Mouse (Mus musculus) kidney, adult 9 months (tissue): ENCODE data around the gene Mpig6b.
A peak's percentile ranks its signal among the peaks of the same experiment; 100 is the strongest.

Experiments used
- DNase-seq: peaks from one replicate; pipeline ENCODE4 v3.0.0; 2022

Mpig6b gene

DNA sequence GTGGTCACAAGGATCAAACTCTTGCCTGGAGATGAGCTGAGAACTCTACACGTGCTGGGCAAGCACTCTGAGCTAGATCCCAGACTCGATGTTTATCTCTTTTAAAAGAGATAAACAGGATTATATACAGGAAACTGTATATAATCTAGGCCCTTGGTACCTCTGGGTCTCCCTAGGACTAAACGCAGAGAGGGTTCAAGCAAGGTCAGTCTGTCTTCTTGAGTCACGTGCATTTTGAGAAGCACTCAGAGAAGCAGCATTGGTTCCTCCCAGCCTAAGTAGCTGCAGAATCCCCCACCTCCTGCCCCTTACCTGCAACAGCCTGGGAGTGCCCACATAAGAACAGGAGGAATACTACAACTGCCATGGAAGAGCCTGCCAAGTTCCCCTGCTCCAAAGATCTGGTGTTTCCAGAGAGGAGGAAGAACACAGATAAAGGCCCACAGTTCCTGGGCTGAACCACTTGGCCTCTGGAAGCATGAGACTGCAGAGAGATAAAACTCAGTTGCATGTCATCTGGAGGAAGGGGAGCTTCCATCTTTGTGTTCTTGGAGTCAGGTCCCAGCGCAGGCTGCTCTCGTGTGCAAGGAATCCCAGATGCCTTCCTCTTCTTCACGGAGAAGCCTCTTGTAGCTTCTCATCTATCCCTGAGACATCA, 19.4 kb upstream of the Mpig6b start, which contains the start of gene Ly6g6f:
Gene Ly6g6f (minus strand): TSS at position 403 of the 658 bp plus-strand sequence.
- no peak for DNase-seq

- no peak for DNase-seq
Measured at GRCm38 (mm10) chr17:35083929-35084497, 18.0 kb upstream of the Mpig6b start.

DNA sequence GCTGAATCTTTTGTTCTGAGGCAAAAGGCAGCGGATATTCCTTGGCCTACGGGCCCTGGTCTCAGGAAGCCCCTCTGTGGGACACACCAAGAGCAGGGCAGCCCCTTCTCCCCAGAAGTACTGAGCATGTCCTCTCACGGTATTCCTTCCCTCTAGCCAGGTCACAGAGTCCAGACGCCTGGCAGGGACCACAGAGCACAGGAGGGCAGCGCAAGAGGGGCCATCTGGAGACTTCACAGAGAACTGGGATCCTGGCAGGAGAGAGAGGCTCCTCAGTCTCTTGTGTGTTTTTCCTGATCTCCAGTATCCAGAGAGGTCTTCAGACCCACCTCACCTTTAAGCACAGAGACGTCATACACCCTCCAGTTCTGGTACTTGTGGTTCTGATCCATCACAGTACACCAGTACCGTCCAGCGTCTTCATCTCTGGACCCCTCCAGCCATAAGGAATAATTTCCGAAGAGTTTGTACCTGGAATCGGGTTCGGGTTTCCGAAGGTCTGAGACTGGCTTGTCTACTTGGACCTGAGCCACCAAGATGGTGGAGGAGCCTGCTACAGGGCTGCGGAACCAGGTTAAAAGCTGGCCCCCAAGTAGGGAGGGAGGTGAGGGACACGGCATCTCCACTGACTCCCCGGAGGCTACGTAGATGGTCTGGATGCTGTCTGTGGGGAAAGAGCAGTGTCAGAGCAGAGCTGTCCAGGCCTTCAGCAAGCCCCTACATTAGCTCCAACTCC, 17.0 kb upstream of the Mpig6b start:
- no peak for DNase-seq

DNA sequence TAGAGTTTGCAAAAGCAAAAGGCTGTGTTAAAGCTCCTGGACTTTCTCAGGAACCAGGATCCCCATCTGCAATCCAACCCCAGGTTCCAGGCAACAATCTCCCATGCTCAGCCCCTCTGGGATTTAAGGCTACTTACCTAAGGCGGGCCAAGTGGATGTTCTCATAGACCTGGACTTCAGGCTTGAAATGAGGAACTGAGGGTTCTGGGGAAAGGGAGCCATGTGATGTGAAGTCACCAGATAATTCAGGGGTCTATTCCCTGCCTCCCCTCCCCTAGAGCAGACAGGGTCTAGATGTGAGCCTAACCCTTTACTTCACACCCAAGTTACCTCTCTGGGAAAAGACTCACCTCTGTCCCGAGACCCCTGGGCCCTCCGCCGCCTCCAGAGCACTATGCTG, 14.7 kb upstream of the Mpig6b start:
- no peak for DNase-seq

- DNase-seq = no peak
Measured at GRCm38 (mm10) chr17:35080248-35080647, 14.3 kb upstream of the Mpig6b start.

- DNase-seq = no peak
Measured at GRCm38 (mm10) chr17:35079778-35080177, 13.8 kb upstream of the Mpig6b start.

DNA sequence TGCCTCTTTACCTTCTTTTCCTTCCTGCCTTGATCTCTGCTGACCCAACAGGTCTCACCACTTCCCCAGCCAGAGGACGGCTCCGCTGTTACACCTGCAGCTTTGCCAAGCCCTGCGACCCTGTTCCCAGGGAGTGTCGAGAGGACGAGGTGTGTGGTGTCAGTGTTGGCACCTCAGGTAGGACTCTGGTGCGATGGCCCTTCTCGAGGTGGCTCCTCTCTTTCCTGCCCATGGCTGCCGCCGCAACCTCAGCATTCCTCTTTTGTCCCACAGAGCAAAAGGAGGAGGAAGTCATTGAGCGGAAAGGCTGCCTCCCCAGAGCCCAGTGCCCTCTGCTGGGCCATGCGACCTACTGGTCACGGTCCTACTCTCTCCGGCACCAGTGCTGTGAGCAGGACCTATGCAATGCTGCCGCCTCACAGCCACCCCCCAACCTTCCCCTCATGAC, 11.8 kb upstream of the Mpig6b start, which contains the start of gene Ly6g6d:
Gene Ly6g6d (minus strand): TSS at position 280 of the 448 bp plus-strand sequence.
- peak; percentile 75 for DNase-seq

DNA sequence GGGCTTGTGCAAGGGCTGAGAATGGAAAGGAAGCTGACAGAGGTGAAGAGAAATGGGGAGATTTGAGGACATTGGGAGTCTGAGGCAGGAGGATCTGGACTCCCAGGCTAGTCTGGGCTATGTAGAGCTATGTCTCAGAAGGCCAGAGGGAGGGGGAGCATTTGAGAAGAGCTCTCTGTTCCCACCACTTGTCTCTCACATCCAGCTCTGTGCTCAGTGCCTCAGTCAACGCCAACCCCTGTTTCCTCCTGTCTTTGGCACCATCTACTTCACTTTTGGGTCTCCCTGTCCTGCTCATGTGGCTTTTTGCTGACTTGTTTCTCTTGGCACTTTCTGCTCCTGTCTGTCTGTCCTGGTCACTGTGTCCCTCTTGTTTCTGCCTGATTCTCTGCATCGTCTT, 11.3 kb upstream of the Mpig6b start:
- no peak for DNase-seq

DNA sequence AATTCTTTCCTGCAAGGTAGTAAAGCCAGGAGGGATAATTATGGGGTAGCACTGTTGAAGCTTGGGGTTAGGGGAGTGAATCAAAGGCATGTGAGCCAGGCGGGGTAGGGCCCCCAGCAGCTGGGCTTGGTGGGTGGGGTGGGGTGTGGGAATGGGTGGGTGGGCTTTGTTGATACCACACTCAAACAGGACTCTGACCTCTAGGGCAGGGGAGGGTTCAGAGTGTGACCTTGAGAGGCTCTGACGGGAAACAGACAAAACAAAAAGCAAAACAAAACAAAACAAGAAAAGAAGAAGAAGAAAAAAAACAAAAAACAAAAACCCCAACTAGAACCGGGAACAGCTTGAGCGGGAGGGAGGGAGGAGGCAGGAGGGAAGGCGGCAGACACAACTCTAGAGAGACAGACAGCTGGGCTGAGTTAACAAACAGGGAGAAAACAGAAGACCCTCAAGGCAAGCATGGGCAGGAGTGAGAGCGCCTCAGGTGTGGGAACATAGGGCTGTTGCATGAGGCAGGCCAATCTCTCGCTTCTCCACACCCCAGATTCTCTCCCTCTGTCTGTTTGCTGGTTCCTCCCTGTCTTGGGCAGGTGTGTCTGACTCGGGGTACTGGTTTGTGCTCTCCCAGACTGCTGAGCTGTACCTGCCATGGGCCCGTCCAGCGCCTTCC, 10.7 kb upstream of the Mpig6b start, which contains the start of gene Ly6g6e:
Gene Ly6g6e (plus strand): TSS at position 396 of the 670 bp plus-strand sequence.
- no peak for DNase-seq

- no peak for DNase-seq
Measured at GRCm38 (mm10) chr17:35074097-35074496, 8.1 kb upstream of the Mpig6b start.

- no peak for DNase-seq
Measured at GRCm38 (mm10) chr17:35071454-35071853, 5.5 kb upstream of the Mpig6b start.

DNA sequence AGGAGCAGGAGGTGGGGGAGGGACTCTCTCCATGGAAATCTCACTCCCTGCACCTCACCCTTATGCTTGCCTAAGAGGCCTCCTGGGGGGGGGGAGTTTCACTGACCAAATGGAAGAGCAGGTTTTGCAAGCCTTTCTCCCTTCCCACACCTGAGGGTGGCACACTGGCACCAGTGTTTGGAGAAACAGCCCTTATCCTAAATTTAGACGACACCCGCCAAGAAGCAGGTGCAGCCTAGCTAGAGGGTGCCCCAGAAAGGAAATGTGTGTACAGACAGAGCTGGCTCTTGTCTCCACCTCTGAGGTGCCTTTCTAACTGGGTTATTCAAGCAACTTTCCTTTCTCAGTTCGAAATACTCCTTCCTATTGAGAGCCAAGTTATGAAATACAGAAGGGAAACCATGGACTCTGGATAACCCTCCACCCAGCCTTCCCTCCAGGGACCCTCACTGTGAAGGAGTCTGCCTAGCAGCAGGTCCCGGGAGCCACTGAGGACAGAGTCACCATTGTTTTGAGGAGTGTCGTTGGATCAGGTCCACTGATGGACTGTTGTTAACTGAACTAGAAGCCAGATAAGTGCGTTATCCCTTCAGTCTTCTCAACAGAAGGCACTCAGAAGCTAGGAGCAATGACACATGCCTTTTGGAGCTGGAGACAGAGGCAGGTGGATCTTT, 4.7 kb upstream of the Mpig6b start:
- no peak for DNase-seq

DNA sequence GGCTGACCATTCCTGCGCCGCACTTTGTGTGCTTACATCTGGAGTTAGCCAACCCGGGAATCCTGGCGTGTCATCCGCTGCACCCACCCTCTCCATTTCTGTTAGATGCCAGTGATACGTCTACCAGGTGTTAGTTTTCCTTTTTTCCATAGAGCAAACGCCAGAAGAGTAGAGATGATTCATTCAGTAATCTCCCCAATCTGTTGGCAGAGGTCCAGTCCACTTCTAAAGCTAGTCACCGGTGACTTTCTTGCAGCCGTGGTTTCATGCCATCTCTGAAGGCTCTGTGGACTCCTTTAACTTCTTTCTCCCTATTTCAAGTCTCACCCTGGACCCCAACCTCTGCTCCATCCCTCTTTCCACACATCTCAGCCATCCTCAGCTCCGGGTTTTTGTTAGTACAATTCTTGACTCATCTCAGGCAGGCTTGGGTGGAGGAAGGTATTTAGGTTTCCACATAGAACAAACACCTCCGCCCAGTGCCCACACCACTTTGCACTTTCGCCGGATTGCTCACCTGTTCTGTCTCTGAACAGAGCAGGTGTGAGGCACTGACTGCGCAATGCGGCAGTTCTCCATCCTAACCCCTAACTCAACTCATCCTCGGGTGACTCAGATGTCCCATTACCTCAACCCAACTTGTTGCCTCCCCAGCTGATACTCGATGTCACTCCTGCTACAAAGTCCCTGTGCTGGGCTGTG, 2.4 kb upstream of the Mpig6b start:
- no peak for DNase-seq

DNA sequence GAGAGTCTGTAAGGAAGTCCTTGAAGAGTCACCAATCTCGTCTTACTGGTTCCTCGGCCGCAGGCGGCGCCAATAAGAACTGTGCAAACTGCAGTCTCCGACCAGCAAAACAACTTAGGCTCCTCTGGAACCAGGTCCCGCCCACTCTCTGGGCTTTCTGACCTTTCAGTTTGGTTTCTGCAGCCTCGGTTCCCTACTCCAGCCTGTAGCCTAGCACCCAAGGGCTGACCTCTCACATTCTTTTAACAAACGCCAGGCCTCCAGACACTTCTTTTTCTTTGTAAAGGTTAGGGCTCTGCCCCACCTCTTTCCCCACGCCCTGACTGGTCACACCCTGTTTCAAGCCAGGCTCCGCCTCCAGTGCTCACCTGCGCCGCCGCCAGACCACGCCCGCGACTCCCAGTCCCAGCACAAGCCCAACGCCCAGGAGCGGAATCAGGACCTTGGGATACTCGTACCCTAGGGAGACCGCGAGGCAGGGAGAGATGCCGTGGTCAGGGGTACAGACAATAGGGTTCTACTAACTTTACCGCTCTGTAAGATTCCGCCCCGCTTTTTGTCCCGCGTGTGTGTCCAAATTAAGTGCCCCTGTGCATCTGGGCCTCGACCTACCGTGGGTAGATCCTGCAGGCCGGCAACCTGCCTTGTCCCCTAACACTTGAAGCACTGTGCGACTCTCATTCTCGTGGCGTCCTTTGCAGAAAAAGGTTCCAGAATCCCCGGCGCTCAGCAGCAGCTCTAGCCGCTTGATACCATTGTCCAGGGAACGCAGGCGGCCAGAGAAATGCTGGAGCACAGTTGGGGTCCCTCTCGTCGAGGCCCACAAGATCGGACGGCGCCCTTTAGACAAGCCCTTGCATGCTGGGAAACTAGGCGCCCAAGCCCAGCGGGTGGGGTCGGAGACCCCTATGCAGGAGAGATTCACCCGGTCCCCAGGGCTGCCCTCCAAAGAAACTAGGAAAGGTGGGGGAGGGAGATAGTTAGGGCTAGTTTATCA, 735 bp downstream of the Mpig6b start, which contains the start of gene Ly6g6c:
Gene Ly6g6c (plus strand): TSS at position 438 of the 997 bp plus-strand sequence.
- peak; percentile 76 for DNase-seq

DNA sequence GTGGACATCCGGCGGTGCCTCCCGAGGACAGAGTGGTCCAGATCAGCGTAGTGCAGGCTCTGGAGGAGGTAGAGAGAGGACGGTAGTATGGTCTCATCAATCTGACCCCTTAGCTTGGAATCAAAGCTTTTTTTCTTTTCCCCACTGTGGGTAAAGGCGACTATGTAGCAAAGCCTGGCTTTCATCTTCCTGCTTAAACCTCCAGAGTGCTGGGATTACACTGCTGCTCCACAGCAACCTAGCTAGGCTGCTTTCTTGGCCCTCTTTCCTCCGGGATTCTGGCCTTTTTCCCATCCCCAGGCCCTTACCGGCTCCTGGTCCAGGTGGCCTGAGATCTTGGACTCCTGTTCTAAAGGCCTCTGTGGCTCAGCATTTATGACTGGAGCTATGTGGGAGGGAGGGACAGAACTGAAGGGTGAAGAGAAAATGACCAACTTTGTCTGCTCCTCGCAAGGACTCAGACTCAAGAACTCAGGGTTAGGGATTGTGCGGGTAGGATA, 1.6 kb downstream of the Mpig6b start:
- DNase-seq = no peak

DNA sequence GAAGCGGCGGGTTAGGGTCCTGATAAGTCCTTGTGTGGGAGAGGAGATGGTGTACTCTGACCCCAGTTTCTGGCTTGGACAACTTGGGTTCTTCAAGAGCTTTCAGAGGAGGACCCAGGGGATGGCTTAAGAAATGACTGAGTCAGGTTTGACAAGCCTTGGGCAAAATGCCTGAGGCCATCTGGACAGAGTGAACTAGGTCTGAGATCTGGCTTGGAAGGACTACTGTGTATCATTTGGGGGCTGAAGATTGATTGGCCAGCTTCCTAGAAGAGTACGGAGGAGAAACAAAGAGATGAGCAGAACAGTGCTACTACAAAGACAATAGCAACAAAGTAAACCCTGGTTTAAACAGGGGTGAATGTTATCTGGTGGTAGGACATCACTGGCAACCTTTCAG, 2.5 kb downstream of the Mpig6b start:
- no peak for DNase-seq

GRCm38 (mm10) chr17:35061299-35061698, 4.7 kb downstream of the Mpig6b start:
- DNase-seq = no peak

DNA sequence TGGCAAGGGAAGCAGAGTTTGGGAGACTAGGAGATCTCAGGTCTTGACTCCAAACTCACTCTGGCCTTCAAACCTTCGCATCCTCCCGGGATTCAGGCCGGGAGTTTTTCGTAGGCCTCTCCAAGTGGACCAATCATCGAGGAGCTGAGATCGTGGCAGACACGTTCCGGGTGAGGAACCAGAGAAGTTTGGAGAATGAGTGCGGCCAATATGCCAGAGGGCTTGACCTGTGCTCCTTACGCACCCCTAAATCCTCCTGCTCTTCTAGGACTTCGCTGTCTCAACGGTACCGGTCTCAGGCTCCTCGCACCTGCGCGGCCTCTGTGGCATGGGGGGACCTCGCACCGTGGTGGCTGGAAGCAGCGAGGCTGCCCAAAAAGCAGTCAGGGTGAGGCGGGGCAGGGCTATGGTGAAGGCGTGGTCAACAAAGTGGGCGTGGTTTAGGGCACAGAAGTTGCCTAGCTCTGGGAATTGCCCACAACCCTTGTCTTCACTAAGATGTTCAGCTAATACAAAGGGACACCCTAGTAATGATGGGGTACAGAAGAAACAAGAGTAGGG, 5.2 kb downstream of the Mpig6b start:
- DNase-seq = no peak

GRCm38 (mm10) chr17:35060071-35060470, 5.9 kb downstream of the Mpig6b start:
- no peak for DNase-seq
